Mouse (Mus musculus) lung, adult 2 months (tissue): Measurements from ENCODE around the gene 5730596B20Rik.

Experiments used
- CTCF ChIP-seq: fragments of 200-500 bp; IDR thresholded peaks from 2 replicates; pipeline ENCODE4 v1.5.1; 2011; ENCODE audit warnings: mild to moderate bottlenecking, low read length, control low read depth; ENCODE audit not compliant: insufficient read depth
- POLR2A ChIP-seq: fragments of 200-500 bp; IDR thresholded peaks from 2 replicates; pipeline ENCODE4 v1.6.1; 2011; ENCODE audit warnings: low read depth, mild to moderate bottlenecking, control low read depth, low read length, borderline replicate concordance; ENCODE audit errors: extremely low read depth

DNA sequence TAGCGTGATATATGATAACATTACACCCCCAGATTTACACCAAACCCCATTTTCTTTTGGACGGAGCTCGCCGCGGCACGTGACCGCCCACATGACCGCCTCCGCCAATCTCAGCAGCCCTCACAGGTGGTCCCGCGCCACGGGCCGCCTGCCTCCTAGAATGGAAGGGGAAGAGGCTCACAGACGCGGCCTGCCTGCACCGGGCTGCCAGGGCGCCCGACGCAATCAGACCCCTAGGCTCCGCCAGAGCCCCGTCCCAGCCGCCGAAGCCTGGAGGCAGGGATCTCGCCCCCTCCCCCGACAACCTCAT lies 40.1 kb downstream of the 5730596B20Rik start:
- TF ChIP-seq POLR2A (no peak), CTCF (no peak)
